Mouse (Mus musculus) B cell, adult 2 months (primary cell): Measurements from ENCODE around the gene Meioc.
"Not testable (repeated sequence)": the region's sequence is repeated elsewhere in the genome, so short reads cannot be mapped to it uniquely, and the experiment has no call there.

Experiments used
- DNase-seq, 2 experiments: peaks; one replicate each; pipeline ENCODE4 v3.0.0; 2022

The Meioc gene

DNA sequence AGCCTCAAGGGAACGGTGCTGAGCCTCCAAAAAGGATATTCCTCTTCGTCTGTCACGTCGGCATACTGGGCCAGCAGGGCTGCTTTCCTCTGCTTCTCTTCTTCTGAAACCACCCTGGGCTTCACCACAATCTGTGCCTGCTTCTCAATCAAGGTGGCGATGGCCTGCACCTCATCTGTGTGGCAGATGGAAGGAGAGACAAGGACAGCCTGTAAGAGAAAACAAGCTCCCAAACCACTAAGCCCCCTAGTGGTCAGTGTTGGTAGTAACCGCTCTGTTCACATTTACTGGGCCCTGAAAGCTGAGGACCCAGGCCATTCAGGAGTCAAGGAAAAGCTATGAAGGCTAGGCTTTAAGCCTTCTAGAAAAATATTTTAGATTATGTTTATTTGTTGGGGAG lies 26.6 kb downstream of the Meioc start:
- peak; percentile 81 to 83 for DNase-seq

GRCm38 (mm10) chr11:102695289-102695688 lies 31.8 kb downstream of the Meioc start:
- DNase-seq = no peak

DNA sequence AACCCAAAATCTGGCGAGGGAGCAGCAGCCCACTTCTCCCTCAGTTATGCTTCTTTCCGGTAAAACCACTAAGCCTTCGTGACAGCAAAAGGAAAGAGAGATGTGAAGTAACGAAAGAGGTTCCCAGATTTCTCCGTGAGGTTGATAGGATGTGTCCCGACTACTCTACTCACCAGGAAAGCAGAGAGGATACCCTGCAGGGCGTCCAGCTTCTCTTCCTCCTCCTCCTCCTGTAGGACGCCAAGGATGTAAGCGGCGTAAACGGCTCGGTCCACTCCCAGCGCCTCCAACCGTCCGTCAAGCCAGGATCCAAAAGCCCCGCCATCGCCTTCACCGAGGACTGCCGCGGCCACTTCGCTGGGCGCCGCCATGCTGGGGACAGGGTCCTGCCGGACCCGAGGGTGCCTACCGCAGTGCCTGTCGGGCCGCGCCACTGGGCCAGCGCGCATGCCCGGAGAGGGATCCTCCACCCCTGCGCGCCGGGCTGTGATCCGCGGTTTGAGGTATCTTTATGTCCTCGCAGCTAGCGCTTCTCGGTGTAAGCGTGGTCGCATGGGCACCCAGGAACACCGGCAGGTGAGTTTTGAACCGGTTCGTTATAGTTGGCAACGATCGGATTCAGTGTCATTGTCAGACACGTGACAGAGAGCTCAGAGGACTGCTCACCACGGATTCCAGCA lies 34.0 kb downstream of the Meioc start, which contains the start of gene Ccdc43:
Ccdc43 (minus strand) TSS at position 445 of the 680 bp plus-strand sequence.
- DNase-seq = peak; percentile 94 to 95

DNA sequence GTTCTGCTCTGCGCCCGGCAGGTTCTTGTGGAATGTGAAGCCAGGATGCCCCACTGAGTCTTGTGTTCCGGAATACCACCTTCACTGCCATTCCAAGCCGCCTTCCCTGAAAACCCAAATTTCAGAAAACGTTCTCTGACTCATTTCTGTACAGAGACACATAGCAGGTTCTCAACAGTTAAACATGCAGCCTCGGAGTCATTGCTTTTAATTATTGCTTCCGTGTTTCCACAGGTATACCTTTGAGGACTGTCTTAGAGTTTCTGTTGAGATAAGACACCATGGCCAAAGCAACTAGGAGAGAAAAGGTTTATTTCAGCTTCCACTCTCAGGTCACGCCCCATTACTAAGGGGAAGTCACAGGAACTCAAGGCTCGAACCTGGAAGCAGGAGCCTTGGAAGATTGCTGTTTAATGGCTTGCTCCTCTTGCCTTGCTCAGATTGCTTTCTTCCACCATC lies 34.5 kb downstream of the Meioc start:
- DNase-seq = peak in 1 of 2 experiments; percentile 6

DNA sequence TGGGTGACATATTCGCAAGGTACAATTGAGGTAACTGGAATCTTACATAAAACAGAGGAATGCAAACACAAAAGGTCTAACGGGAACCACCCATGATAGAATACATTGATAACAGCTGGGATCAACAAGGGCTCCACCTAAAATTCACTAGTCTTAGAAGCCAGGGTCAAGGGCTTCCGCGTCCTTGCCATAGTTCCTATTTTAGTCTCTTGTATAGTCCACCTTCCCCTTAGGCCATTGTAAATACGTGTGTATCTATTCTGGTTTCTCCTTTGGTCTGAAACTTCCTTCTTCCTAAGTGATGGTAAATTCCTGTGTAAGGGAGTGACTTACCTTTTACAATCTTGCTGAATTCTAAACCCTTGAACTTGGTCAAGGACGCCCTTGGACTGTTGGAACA lies 38.7 kb downstream of the Meioc start:
- DNase-seq = not testable (repeated sequence)

- no peak for DNase-seq
These were observed 48.9 kb downstream of the Meioc start for GRCm38 (mm10) chr11:102712411-102712810.

GRCm38 (mm10) chr11:102714578-102714977 lies 51.1 kb downstream of the Meioc start:
- not testable (repeated sequence) for DNase-seq

GRCm38 (mm10) chr11:102716135-102716534 lies 52.6 kb downstream of the Meioc start:
- no peak for DNase-seq

DNA sequence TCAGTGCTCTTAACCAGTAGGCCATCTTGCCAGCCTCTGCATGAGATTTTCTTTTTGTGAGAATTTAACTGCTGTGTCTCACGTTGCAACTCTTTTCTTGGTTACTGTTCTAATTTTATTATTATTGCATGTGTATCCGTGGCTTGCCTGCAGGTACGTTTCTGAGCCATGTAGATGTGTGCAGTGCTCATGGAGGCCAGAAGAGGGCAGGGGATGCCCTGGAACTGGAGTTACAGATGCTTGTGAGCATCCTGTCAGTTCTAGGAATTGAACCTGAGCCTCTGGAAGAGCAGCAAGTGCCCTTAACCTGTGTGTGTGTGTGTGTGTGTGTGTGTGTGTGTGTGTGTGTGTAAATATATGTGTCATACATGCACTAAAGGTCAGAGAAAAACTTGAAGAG lies 62.1 kb downstream of the Meioc start:
- peak in 1 of 2 experiments; percentile 6 for DNase-seq

DNA sequence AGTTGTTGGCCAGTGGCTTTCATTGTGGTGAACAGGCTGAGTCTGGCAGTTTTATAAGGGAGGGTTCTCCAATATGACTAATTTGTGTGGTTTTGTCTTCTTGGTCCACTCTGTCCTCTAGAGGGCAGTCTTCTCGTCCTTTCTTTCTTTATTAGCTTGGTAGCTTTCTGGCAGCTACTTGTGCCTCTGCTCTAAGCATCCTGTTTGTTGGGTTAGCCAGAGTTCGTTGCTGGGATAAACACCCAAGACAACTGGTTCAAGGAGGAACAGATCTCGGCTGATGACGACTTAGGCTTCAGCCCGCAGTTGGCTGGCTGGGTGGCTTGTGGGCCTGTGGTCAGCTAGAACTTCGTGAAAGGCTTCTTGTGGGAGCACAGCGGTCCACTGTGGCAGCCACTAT lies 65.1 kb downstream of the Meioc start:
- peak; percentile 32 to 35 for DNase-seq

DNA sequence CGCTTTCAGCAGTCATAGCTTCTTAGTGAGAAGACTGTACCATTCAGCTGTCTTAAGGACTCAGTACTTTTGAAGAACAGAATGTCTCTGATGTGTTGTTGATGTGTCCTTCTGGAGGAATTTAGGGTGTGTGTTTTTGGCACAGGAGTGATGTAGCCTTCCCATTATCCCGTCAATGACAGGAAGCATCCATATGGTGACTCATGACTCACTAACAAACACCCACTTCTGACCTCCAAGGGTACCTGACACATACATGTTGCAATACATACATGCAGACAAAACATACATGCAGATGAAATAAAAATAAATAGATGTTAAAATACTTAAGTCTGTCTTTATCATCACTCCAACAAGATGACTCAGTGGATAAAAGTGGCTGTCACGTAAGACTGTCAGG lies 66.3 kb downstream of the Meioc start:
- DNase-seq = no peak

DNA sequence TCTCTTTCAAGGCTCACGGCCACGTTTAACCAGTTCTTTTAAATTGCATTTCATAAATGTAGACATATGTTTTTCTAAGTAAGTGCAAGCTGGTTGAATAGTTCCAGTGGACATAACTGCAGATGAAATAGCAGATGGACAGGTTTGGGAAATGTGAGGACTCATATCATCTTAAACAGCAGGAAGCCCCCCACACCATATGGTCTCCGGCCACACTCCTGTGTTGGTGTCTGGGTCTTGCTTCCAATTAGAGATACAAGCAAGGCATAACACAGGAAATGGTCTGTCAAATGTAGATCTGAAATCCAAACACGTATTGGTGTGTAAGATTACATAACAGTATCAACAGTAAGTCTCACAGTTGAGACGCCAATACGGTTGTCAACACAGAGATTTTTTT lies 67.8 kb downstream of the Meioc start:
- DNase-seq = no peak
